Mouse (Mus musculus) bone marrow, adult 2 months (tissue): Measurements from ENCODE around the gene Coq6. TPM values are rescaled to one million over a fixed set of nuclear protein-coding genes. Genes with fewer than 3 reads are reported as not detected.

Source experiments
- H3K27ac ChIP-seq: fragments of 200-500 bp; 2 replicates; pipeline ENCODE4 v1.5.1; 2012; ENCODE audit warnings: low read depth, mild to moderate bottlenecking, control low read depth, inconsistent platforms, low read length; ENCODE audit not compliant: control insufficient read depth, poor library complexity, insufficient read depth
- H3K4me1 ChIP-seq: fragments of 200-500 bp; 2 replicates; pipeline ENCODE4 v1.6.1; 2011; ENCODE audit warnings: low read length; ENCODE audit not compliant: control insufficient read depth, insufficient read depth
- H3K4me3 ChIP-seq: fragments of 200-500 bp; replicated peaks from 2 replicates; pipeline ENCODE3; 2011; ENCODE audit warnings: mild to moderate bottlenecking, low read depth, low read length, control low read depth; ENCODE audit not compliant: control insufficient read depth
- CTCF ChIP-seq: fragments of 200-500 bp; IDR thresholded peaks from 2 replicates; pipeline ENCODE4 v1.5.1; 2011; ENCODE audit warnings: low read length, control low read depth; ENCODE audit not compliant: control insufficient read depth, insufficient read depth
- POLR2A ChIP-seq: fragments of 200-500 bp; IDR thresholded peaks from 2 replicates; pipeline ENCODE4 v1.6.1; 2011; ENCODE audit warnings: low read depth, mild to moderate bottlenecking, control low read depth, low read length, borderline replicate concordance; ENCODE audit not compliant: control insufficient read depth
- WGBS: fragments of 180-500 bp; shearing (Covaris S2); methylation state at CpG from one replicate; pipeline ENCODE4 v1.1.7; 2018; 5-methylcytosine and 5-hydroxymethylcytosine counted together
- polyA plus RNA-seq: library from polyadenylated mRNA; stranded (reverse); fragments of >200 nt; gene quantifications from 2 replicates; pipeline ENCODE4 v1.2.4, GENCODE M21; 2011; ENCODE audit warnings: low replicate concordance; ENCODE audit not compliant: missing spikeins, insufficient read depth, insufficient read length

Coq6 gene
- polyA plus RNA-seq, 1 experiment: 26.6 TPM

DNA sequence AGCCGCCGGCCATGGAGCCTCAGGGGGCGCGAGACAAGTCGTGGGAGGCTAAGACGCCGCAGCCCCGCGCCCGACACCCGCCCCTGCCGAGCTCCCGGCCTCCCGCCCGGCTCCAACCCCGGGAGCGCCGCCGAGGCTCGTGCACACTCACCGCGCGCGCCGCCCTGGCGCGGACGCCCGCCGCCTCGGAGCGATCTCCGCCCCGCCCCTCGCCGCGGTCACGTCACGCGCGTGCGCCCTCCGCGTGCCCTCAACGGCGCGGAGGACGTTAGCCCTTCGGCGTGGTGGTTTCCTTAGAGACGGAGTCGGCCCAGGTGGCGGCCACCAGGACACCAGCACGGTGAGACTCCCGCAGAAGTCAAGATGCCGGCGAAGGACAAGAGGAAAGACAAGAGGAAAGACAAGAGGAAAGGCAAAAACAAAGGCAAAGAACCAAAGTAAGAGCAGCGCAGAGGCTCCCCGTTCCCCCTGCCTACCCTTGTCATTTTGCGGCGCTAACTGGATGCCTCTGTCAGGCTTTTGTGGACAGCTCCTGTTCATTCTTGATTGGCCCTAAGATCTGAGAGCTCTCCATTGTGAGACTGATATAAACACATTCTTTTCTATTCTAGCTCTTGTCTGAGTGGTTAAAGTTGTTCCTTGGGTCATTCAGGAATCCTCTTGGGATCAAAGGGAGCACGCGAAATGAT is 47.5 kb downstream of the Coq6 start, which contains the start of the genes Entpd5 and Bbof1:
Gene Entpd5, minus strand, starts transcription at position 211 of the 689 bp plus-strand sequence.
Gene Bbof1, plus strand, starts transcription at position 253 of the 689 bp plus-strand sequence.
- Histone ChIP-seq H3K27ac (peak within 1 kb of the TSS; percentile 97), H3K4me3 (peak within 1 kb of the TSS; percentile 93), H3K4me1 (no peaks in the 10 kb centered on the region; the same call in 1 of the 2 replicates)
- whole genome bisulfite sequencing: 3% methylated on average over 63 of the region's 63 CpGs
- TF ChIP-seq CTCF (no peak), POLR2A (peak; percentile 75; the same call in 1 of the 2 replicates)

DNA sequence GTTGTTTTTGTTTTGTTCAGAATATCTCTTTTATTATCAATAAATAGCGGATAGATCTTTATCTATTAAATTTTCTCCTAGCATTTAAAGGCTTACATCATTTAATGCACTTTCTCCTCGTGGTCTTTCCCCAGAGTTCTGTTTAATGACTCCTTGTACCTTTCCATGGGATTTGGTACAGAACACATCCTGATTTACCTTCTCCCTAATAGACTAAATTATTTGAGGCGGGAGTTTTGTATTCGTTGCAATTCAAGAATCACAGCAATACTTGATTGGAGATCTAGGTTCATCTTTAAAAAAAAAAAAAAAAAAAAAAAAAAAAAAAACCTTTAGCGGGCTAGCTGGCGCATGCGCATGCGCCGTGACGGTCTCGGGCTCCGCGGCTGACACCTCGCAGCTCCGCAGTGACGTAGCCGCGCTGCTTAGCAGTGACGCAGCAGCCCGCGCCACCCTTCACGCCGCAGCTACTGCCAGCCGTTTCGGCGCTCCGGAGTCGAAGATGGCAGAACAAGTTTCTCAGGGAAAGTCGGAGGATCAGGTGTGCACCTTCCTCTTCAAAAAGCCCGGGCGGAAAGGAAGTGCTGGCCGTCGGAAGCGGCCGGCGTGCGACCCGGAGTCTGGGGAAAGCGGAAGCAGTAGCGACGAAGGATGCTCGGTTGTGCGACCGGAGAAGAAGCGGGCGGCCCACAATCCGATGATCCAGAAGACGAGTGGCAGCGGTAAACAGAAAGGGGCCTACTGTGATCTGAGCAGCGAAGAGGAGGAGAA is 55.6 kb downstream of the Coq6 start, which contains the start of gene Rnf113a2:
Gene Rnf113a2, plus strand, starts transcription at position 363 of the 771 bp plus-strand sequence.
- Histone ChIP-seq H3K4me3 (peak within 1 kb of the TSS; percentile 70), H3K27ac (peak within 1 kb of the TSS; percentile 82), H3K4me1 (peaks cover 3% of the 10 kb centered on the region; the same call in 1 of the 2 replicates)
- TF ChIP-seq POLR2A (peak; percentile 77; the same call in 1 of the 2 replicates), CTCF (no peak)
- 3% methylated on average over 50 of the region's 50 CpGs for WGBS

DNA sequence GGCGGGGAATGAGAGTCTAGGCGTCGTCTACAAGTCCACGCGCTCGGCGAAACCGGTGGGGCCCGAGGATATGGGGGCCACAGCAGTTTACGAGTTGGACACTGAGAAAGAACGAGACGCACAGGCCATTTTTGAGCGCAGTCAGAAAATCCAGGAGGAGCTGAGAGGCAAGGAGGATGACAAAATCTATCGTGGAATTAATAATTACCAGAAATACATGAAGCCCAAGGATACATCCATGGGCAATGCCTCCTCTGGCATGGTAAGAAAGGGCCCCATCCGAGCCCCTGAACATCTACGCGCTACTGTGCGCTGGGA is 56.1 kb downstream of the Coq6 start:
- Histone ChIP-seq H3K4me3 (peak overlapping the region; percentile 70), H3K4me1 (peaks cover 3% of the 10 kb centered on the region; the same call in 1 of the 2 replicates), H3K27ac (peak overlapping the region; percentile 82)
- 40% methylated on average over 18 of the region's 18 CpGs for WGBS
- TF ChIP-seq POLR2A (no peak), CTCF (no peak)

Other genes starting within 250 kb of the Coq6 start
- gene Dnal1, start 247.3 kb upstream of the Coq6 start, polyA plus RNA-seq: 0.60 and 1.7 TPM in 2 replicates
- 1.8 and 2.8 TPM in 2 replicates for gene Pnma1, start 213.2 kb upstream of the Coq6 start, polyA plus RNA-seq
- gene Elmsan1, start 142.8 kb upstream of the Coq6 start, polyA plus RNA-seq: 12.5 and 20.0 TPM in 2 replicates
- 17.8 and 25.3 TPM in 2 replicates for gene Ptgr2, start 76.4 kb upstream of the Coq6 start, polyA plus RNA-seq
- 29.1 and 31.8 TPM in 2 replicates for gene Zfp410, start 44.8 kb upstream of the Coq6 start, polyA plus RNA-seq
- 1.5 and 2.0 TPM in 2 replicates for gene Fam161b, start 176 bp downstream of the Coq6 start, polyA plus RNA-seq
- 13.8 and 25.0 TPM in 2 replicates for gene Entpd5, start 47.4 kb downstream of the Coq6 start, polyA plus RNA-seq
- gene Bbof1, start 47.4 kb downstream of the Coq6 start, polyA plus RNA-seq: 2.8 and 3.0 TPM in 2 replicates
- gene Rnf113a2, start 55.5 kb downstream of the Coq6 start, polyA plus RNA-seq: 9.5 and 10.6 TPM in 2 replicates
- gene Aldh6a1, start 89.3 kb downstream of the Coq6 start, polyA plus RNA-seq: 2.5 and 3.0 TPM in 2 replicates
- 12.5 and 13.0 TPM in 2 replicates for gene Lin52, start 89.8 kb downstream of the Coq6 start, polyA plus RNA-seq
- not detected in 2 replicates for gene Vsx2, start 208.1 kb downstream of the Coq6 start, polyA plus RNA-seq